Comparison of ENCODE assay signal across 8 mouse cellular contexts in genomic region chr5:111509575-111510057, GRCm38 (mm10).
DNase-seq lines count a peak whose midpoint lies in the region; ATAC-seq and TF ChIP-seq lines count a peak whose summit lies in the region.

No protein-coding gene starts in this region.

- intact Hi-C loops in left cerebral cortex, adult 2 months (cut with DNase I), result no loop called here
- intact Hi-C loops in left cerebral cortex, postnatal 25 days (cut with DNase I), result loop anchor here (5.0 kb wide), 3 partner anchors 37 to 92 kb away; partner anchors contain the start of gene Mn1

- H3K27ac ChIP-seq in left cerebral cortex, adult 2 months, result no peak overlapping the region
- H3K27ac ChIP-seq in forebrain, postnatal 0 days (ENCODE audit: low read depth, low read length), result no peak overlapping the region

- H3K9ac ChIP-seq in forebrain, postnatal 0 days, result no peak overlapping the region

- H3K36me3 ChIP-seq in forebrain, postnatal 0 days (ENCODE audit: insufficient read depth), result no peaks in the 10 kb centered on the region
- H3K36me3 ChIP-seq in megakaryocyte, embryonic 14.5 days (replicated peaks; ENCODE audit: low read length), result no peaks in the 10 kb centered on the region

- no peak for DNase-seq in left cerebral cortex, adult 2 months (ENCODE audit: extremely low spot score in 1 of 2, low spot score in 2 of 2)
- DNase-seq in left cerebral cortex, postnatal 25 days (ENCODE audit: low spot score in 2 of 2), result no peak
- DNase-seq in forebrain, postnatal 0 days, result no peak
- DNase-seq in kidney, adult 9 months, result peak; percentile 16
- DNase-seq in thymus, postnatal 14 days, result no peak
- DNase-seq in urinary bladder, adult 2 months (ENCODE audit: low spot score), result no peak
- DNase-seq in gastrocnemius, adult 18-20 months (ENCODE audit: low spot score), result no peak

- WGBS in forebrain, postnatal 0 days, result 8% methylated on average over 9 of the region's 9 CpGs

- peaks cover 15% of the 10 kb centered on the region; the same call in 1 of the 2 replicates for H3K4me1 ChIP-seq in forebrain, postnatal 0 days (ENCODE audit: insufficient read depth)
- H3K4me1 ChIP-seq in megakaryocyte, embryonic 14.5 days, result peaks cover 94% of the 10 kb centered on the region

- H3K9me3 ChIP-seq in forebrain, postnatal 0 days (ENCODE audit: low read length), result no peaks in the 10 kb centered on the region
- no peaks in the 10 kb centered on the region for H3K9me3 ChIP-seq in megakaryocyte, embryonic 14.5 days

- H3K4me3 ChIP-seq in left cerebral cortex, adult 2 months, result no peak overlapping the region
- H3K4me3 ChIP-seq in forebrain, postnatal 0 days (ENCODE audit: low read depth, low read length), result no peak overlapping the region
- H3K4me3 ChIP-seq in megakaryocyte, embryonic 14.5 days (replicated peaks), result peak overlapping the region; percentile 90

- H3K27me3 ChIP-seq in forebrain, postnatal 0 days (ENCODE audit: insufficient read depth, low read length), result no peaks in the 10 kb centered on the region
- H3K27me3 ChIP-seq in megakaryocyte, embryonic 14.5 days (replicated peaks), result peaks cover 29% of the 10 kb centered on the region

- peak; percentile 14; the same call in 1 of the 2 replicates for ATAC-seq in forebrain, postnatal 0 days

- peak; percentile 6 for TF ChIP-seq CTCF in left cerebral cortex, adult 2 months (IDR thresholded peaks at IDR 0.05)
- 0 out of 2 replicates have a peak, but pooled peaks have one; percentile 15 for TF ChIP-seq CTCF in forebrain, postnatal 0 days (IDR thresholded peaks at IDR 0.05; ENCODE audit: low read depth)

- H3K4me2 ChIP-seq in forebrain, postnatal 0 days (ENCODE audit: low read depth), result no peak overlapping the region
